Mouse (Mus musculus): Measurements from ENCODE around the gene 1600002K03Rik. TPM values are rescaled to one million over a fixed set of nuclear protein-coding genes. Genes with fewer than 3 reads are reported as not detected.

1600002K03Rik gene
- polyA plus RNA-seq, 1 experiment, result 18.5 TPM

DNA sequence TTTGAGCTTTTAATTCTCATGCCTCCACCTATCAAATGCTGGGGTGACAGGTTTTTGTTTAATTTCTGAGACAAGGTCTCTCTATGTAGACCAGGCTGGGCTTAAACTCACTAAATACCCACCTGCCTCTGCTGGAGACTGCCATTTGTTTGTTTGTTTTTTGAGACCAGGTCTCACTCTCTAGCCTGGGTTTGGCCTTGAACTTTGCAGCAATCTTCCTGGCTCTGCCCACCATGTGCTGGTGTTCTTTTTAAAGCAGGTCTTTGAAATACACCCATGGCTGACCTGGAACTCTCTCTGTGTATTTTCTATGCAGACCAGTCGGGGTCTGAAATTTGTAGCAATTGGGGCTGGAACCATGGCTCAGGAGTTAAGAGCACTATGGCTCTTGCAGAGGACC, 37.1 kb upstream of the 1600002K03Rik start:
- DNase-seq (ENCODE audit: low read depth), result no peak

DNA sequence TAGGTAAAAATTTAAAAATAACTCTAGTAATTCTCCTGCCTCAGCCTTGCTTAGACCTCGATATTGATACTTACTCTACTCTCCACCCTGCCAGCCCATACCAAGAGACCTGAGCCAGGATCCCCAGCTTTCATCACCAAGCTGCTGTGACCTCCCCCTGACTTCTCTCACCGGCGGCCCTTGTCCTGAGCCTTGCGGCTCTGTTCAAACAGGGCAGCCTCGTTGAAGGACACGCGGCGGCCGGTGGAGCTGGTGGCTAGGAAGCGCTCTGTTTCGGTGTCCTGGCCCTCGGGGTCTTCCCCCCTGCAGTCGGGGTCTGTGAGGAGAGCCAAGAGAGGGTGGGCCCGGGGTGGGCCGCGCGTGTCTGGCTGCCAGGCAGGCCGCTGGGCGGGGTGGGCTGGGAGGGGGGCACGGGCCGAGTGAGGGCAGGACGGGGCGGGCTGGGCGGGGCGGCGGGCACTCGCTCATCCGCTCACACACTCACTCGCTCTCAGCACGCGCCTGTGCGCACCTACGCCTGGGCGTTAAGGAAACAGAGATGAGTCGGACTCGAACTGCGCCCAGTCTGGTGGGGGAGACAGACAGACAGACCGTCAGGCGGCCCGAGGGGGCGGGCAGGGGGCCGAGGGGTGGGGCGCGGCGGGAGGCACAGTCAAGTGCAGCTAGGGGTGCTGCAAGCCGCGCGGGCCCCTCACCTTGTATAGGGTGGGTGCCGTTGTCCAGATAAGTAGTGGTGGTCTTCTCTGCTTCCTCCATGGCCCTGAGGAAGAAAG, 36.4 kb upstream of the 1600002K03Rik start:
- TF ChIP-seq CTCF (IDR thresholded peaks at IDR 0.05; ENCODE audit: borderline replicate concordance, extremely low read depth, insufficient read depth, insufficient read length), result no peak
- TF ChIP-seq POLR2A (IDR thresholded peaks at IDR 0.05; ENCODE audit: borderline replicate concordance, extremely low read depth, insufficient read depth, insufficient read length, poor library complexity, severe bottlenecking), result no peak
- no peak for DNase-seq (ENCODE audit: low read depth)

More for the DNA sequence above, 37.1 kb upstream of the 1600002K03Rik start:
- no peak for TF ChIP-seq POLR2A (IDR thresholded peaks at IDR 0.05; ENCODE audit: borderline replicate concordance, extremely low read depth, insufficient read depth, insufficient read length, poor library complexity, severe bottlenecking)
- no peak for TF ChIP-seq CTCF (IDR thresholded peaks at IDR 0.05; ENCODE audit: borderline replicate concordance, extremely low read depth, insufficient read depth, insufficient read length)

DNA sequence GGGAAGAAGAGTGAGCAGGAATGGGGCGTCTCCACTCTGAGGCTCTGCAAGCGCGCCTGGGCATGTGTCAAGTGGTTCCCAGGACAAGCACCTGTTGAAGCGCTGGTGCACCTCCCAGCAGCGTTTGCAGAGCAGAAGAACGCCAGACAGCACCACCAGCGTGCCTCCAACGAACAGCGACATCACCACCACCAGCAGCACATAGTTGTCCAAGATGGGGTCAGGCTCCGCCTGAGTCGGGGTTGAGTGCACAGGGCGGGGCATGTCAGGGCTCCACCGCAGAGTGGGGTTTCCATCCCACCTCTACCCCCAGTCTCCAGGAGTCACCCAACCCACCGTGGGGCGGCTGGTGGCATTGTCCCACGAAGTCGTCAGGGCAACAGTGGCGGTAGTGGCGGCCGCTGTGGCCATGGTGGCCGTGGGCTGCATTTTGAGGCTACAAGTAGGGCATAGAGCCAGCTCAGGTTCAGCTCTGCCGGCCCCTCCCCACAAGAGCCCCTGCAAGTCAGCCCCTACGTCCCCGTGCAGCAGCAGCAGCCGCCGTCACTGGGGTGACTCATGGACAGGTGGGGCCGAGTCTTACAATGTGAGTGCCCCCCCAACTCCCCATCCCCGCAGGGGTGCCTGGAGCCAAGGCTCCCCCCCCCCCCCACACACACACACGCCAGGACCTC, 35.7 kb upstream of the 1600002K03Rik start:
- peak; percentile 79 for DNase-seq (ENCODE audit: low read depth)
- TF ChIP-seq CTCF (IDR thresholded peaks at IDR 0.05; ENCODE audit: borderline replicate concordance, extremely low read depth, insufficient read depth, insufficient read length), result no peak
- TF ChIP-seq POLR2A (IDR thresholded peaks at IDR 0.05; ENCODE audit: borderline replicate concordance, extremely low read depth, insufficient read depth, insufficient read length, poor library complexity, severe bottlenecking), result no peak

- peak; percentile 79 for DNase-seq (ENCODE audit: low read depth)
- TF ChIP-seq CTCF (IDR thresholded peaks at IDR 0.05; ENCODE audit: borderline replicate concordance, extremely low read depth, insufficient read depth, insufficient read length) (no peak), POLR2A (IDR thresholded peaks at IDR 0.05; ENCODE audit: borderline replicate concordance, extremely low read depth, insufficient read depth, insufficient read length, poor library complexity, severe bottlenecking) (0 out of 2 replicates have a peak, but pooled peaks have one; percentile 3)
These were observed 34.9 kb upstream of the 1600002K03Rik start for GRCm38 (mm10) chr10:80137626-80138552.

DNA sequence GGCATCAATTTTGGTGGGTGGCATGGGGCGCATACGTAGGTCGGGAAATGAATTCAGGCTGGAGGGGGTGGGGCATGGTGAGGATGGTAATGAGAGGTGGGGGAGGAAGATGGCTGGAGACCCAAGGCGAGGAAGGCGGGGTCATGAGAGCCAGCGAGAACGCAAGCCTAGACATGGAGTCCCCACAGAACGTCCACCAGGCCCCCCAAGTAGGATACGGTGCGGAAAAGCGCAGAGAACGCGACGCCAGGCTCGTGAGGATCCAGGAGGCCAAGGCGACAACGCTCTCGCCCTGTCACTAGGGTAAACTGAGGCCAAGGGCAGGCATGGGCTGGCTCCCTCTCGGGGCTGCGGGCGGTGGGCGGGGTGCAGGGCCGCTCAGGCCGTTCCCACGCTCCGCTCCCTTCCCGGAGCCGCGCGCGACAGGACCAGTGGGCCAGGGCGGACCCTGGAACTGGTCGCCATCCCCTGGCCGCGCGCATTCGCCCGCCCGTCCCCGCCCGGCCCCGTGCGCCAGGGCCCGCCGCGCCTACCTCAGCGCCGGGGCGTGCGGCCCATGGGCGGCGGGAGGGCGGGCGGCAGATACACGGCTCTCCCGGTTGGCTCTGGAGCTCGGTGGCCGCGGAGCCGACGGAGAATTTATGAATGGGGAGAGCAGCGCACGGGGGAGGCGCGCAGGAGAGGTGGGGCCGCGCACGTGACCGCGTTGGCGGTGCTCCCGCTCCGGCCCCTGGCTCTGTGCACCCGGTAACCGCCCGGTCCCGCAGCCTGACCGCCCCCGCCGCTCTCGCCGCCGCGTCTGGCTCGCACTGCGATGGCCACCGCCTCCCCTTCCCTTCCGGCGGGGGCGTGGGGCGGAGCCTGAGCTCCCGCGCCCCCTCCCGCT, 33.9 kb upstream of the 1600002K03Rik start, which contains the start of gene Atp5d:
TSS of gene Atp5d (plus strand) at position 80 of the 886 bp plus-strand sequence.
- no peak for TF ChIP-seq CTCF (IDR thresholded peaks at IDR 0.05; ENCODE audit: borderline replicate concordance, extremely low read depth, insufficient read depth, insufficient read length)
- TF ChIP-seq POLR2A (IDR thresholded peaks at IDR 0.05; ENCODE audit: borderline replicate concordance, extremely low read depth, insufficient read depth, insufficient read length, poor library complexity, severe bottlenecking), result peak; percentile 89
- DNase-seq (ENCODE audit: low read depth), result peak; percentile 86

- TF ChIP-seq CTCF (IDR thresholded peaks at IDR 0.05; ENCODE audit: borderline replicate concordance, extremely low read depth, insufficient read depth, insufficient read length) (no peak), POLR2A (IDR thresholded peaks at IDR 0.05; ENCODE audit: borderline replicate concordance, extremely low read depth, insufficient read depth, insufficient read length, poor library complexity, severe bottlenecking) (no peak)
- no peak for DNase-seq (ENCODE audit: low read depth)
These were observed 33.3 kb upstream of the 1600002K03Rik start for GRCm38 (mm10) chr10:80139439-80139775.

DNA sequence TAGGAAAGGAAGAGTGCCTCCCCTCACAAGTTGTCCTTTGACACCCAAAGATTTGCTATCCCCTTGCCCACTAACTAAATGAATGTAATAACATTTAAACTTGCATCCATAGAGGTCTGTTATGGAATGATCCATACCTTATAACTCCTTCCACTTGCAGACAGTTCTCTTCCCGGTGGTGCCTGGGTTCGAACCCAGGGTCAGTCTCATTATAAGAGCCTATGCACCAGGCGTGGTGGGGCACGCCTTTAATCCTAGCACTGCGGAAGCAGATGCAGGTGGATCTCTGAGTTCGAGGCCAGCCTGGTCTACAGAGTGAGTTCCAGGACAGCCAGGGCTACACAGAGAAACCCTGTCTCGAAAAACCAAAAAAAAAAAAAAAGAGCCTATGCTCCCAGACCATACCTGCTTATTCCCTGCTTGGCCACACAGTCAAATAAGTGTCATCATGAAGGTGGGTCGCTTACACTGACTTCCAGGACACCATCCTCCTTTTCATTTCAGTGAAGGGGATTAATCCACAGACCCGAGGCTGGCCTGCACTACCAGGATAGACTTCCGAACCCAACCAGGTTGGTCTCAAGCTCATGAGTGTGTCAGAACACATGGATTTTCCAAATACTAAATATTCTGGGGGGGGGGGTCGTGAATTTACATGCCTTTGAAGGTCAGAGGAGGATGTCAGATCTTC, 32.6 kb upstream of the 1600002K03Rik start:
- TF ChIP-seq POLR2A (IDR thresholded peaks at IDR 0.05; ENCODE audit: borderline replicate concordance, extremely low read depth, insufficient read depth, insufficient read length, poor library complexity, severe bottlenecking) (no peak), CTCF (IDR thresholded peaks at IDR 0.05; ENCODE audit: borderline replicate concordance, extremely low read depth, insufficient read depth, insufficient read length) (no peak)
- no peak for DNase-seq (ENCODE audit: low read depth)

- DNase-seq (ENCODE audit: low read depth), result no peak
- no peak for TF ChIP-seq POLR2A (IDR thresholded peaks at IDR 0.05; ENCODE audit: borderline replicate concordance, extremely low read depth, insufficient read depth, insufficient read length, poor library complexity, severe bottlenecking)
- TF ChIP-seq CTCF (IDR thresholded peaks at IDR 0.05; ENCODE audit: borderline replicate concordance, extremely low read depth, insufficient read depth, insufficient read length), result no peak
These were observed 32.1 kb upstream of the 1600002K03Rik start, which contains the start of gene Cbarp for GRCm38 (mm10) chr10:80140666-80141035. TSS of gene Cbarp (minus strand) at chr10:80140835.

DNA sequence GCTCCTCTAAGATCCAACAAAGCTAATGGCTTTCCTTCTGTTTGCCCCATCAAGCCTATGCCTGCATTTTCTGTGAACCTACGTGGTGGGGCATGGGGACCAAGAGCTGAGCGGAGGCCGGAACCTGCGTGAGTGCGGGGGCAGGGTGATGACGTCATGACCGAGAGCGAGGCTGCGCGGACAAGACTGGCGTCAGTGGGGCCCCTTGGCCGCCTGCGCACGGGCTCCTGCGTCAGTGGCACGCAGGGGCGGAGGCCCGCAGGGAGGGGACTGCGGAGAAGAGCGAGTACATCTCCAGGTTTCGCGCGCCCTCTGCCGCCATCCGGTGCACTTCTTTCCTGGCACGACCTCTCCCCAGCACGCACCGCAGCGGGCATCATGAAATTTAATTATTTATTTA, 31.5 kb upstream of the 1600002K03Rik start:
- DNase-seq (ENCODE audit: low read depth), result peak; percentile 98
- no peak for TF ChIP-seq POLR2A (IDR thresholded peaks at IDR 0.05; ENCODE audit: borderline replicate concordance, extremely low read depth, insufficient read depth, insufficient read length, poor library complexity, severe bottlenecking)
- TF ChIP-seq CTCF (IDR thresholded peaks at IDR 0.05; ENCODE audit: borderline replicate concordance, extremely low read depth, insufficient read depth, insufficient read length), result peak; percentile 50; the same call in 1 of the 2 replicates

Data from brain, embryonic 14.5 days (tissue).